Mouse (Mus musculus): ENCODE measurements at regions not wholly inside any gene's neighbourhood (a gene's known extent, or its start where the extent isn't known, plus 50 kb on each side); places are given as distances from the start of the nearest gene placed in this dataset.

GRCm38 (mm10) chr7:135942826-135943225 is 226.7 kb upstream of the Mki67 start:
- DNase-seq, result no peak
- intact Hi-C loops (cut with DNase I), result no loop called here

GRCm38 (mm10) chr7:135946071-135946646 is 230.0 kb upstream of the Mki67 start:
- intact Hi-C loops (cut with DNase I), result no loop called here

GRCm38 (mm10) chr7:135961026-135961425 is 244.9 kb upstream of the Mki67 start:
- intact Hi-C loops (cut with DNase I), result no loop called here
- peak; percentile 28 to 31 for DNase-seq

More at GRCm38 (mm10) chr7:135946071-135946646, 230.0 kb upstream of the Mki67 start:
- DNase-seq, result no peak

- no peak for DNase-seq
- intact Hi-C loops (cut with DNase I), result no loop called here
Measured at GRCm38 (mm10) chr7:135965528-135965927, 249.4 kb upstream of the Mki67 start.

- DNase-seq, result peak; percentile 1 to 9
- intact Hi-C loops (cut with DNase I), result no loop called here
Measured at GRCm38 (mm10) chr7:135966231-135966630, 250.1 kb upstream of the Mki67 start.

- intact Hi-C loops (cut with DNase I), result no loop called here
- no peak for DNase-seq
Measured at GRCm38 (mm10) chr7:135968638-135969037, 252.5 kb upstream of the Mki67 start.

GRCm38 (mm10) chr7:135986021-135986420 is 269.9 kb upstream of the Mki67 start:
- intact Hi-C loops (cut with DNase I), result no loop called here
- DNase-seq, result no peak

GRCm38 (mm10) chr7:135990321-135990720 is 274.2 kb upstream of the Mki67 start:
- no peak for DNase-seq
- intact Hi-C loops (cut with DNase I), result no loop called here

GRCm38 (mm10) chr7:135996896-135997295 is 280.7 kb upstream of the Mki67 start:
- intact Hi-C loops (cut with DNase I), result no loop called here
- no peak for DNase-seq

- intact Hi-C loops (cut with DNase I), result no loop called here
- no peak for DNase-seq
Measured at GRCm38 (mm10) chr7:135997640-135998039, 281.5 kb upstream of the Mki67 start.

GRCm38 (mm10) chr7:136002382-136002781 is 286.2 kb upstream of the Mki67 start:
- DNase-seq, result no peak
- intact Hi-C loops (cut with DNase I), result no loop called here

GRCm38 (mm10) chr7:136003291-136003690 is 287.1 kb upstream of the Mki67 start:
- no peak for DNase-seq
- intact Hi-C loops (cut with DNase I), result no loop called here

- intact Hi-C loops (cut with DNase I), result loop anchor here (2.0 kb wide), 1 partner anchor 39 kb away; no protein-coding TSS in a partner anchor
- no peak for DNase-seq
Measured at GRCm38 (mm10) chr7:136007796-136008455, 291.8 kb upstream of the Mki67 start.

GRCm38 (mm10) chr7:136008486-136008885 is 292.3 kb upstream of the Mki67 start:
- no peak for DNase-seq
- intact Hi-C loops (cut with DNase I), result no loop called here

GRCm38 (mm10) chr7:136010013-136010412 is 293.9 kb upstream of the Mki67 start:
- DNase-seq, result peak; percentile 53 to 71
- intact Hi-C loops (cut with DNase I), result no loop called here

- intact Hi-C loops (cut with DNase I), result no loop called here
- DNase-seq, result peak in 1 of 2 experiments; percentile 17
Measured at GRCm38 (mm10) chr7:136014706-136015105, 298.5 kb upstream of the Mki67 start.

- DNase-seq, result peak; percentile 80 to 83
Measured at GRCm38 (mm10) chr7:136016918-136017317, 300.8 kb upstream of the Mki67 start.

GRCm38 (mm10) chr7:136020577-136020976 is 304.4 kb upstream of the Mki67 start:
- intact Hi-C loops (cut with DNase I), result no loop called here
- no peak for DNase-seq

More at GRCm38 (mm10) chr7:136016918-136017317, 300.8 kb upstream of the Mki67 start:
- intact Hi-C loops (cut with DNase I), result no loop called here

- intact Hi-C loops (cut with DNase I), result no loop called here
Measured at GRCm38 (mm10) chr7:136021071-136021470, 304.9 kb upstream of the Mki67 start.

GRCm38 (mm10) chr7:136022781-136023448 is 306.8 kb upstream of the Mki67 start:
- no peak for DNase-seq
- intact Hi-C loops (cut with DNase I), result no loop called here

More at GRCm38 (mm10) chr7:136021071-136021470, 304.9 kb upstream of the Mki67 start:
- no peak for DNase-seq

GRCm38 (mm10) chr7:136026451-136026850 is 310.3 kb upstream of the Mki67 start:
- intact Hi-C loops (cut with DNase I), result no loop called here
- no peak for DNase-seq

- DNase-seq, result peak in 1 of 2 experiments; percentile 20
- intact Hi-C loops (cut with DNase I), result no loop called here
Measured at GRCm38 (mm10) chr7:136032026-136032425, 315.9 kb upstream of the Mki67 start.
